36 mouse cellular contexts compared by ENCODE assay signal in genomic region chr7:15894251-15894650, GRCm38 (mm10). TPM values are rescaled to one million over a fixed set of nuclear protein-coding genes. Genes with fewer than 3 reads are reported as not detected.
"Had no signal": no experiment of that assay in that cellular context is flagged by ENCODE, and none has a peak within 500 bp of the region (broad histone marks: within the 10 kb centered on the region; RNA-seq: fewer than 3 reads in every experiment).

No protein-coding gene starts in this region.

- H3K4me3 ChIP-seq: heart, embryonic 13.5 days; heart, embryonic 15.5 days; hindbrain, embryonic 13.5 days; hindbrain, embryonic 15.5 days; kidney, embryonic 15.5 days; limb, embryonic 13.5 days; limb, embryonic 15.5 days; liver, embryonic 12.5 days had no signal

- DNase-seq: gastrocnemius, postnatal 14 days; gastrocnemius, postnatal 36 days; heart, adult 18-20 months; heart, postnatal 14 days; heart, postnatal 36 days; kidney, adult 11 months; kidney, adult 2 months; kidney, adult 9 months; kidney, postnatal 14 days; kidney, postnatal 36 days; layer of hippocampus, adult 9-11 months; layer of hippocampus, postnatal 36 days; left cerebral cortex, postnatal 4 days had no signal

- H3K9me3 ChIP-seq: heart, embryonic 13.5 days; heart, embryonic 15.5 days; hindbrain, embryonic 13.5 days; hindbrain, embryonic 15.5 days; kidney, embryonic 15.5 days; limb, embryonic 13.5 days; limb, embryonic 15.5 days; liver, embryonic 12.5 days had no signal

- H3K36me3 ChIP-seq: heart, embryonic 13.5 days; heart, embryonic 15.5 days; hindbrain, embryonic 13.5 days; hindbrain, embryonic 15.5 days; kidney, embryonic 15.5 days; limb, embryonic 13.5 days; limb, embryonic 15.5 days; liver, embryonic 12.5 days had no signal

- H3K4me1 ChIP-seq: heart, embryonic 13.5 days; heart, embryonic 15.5 days; hindbrain, embryonic 13.5 days; hindbrain, embryonic 15.5 days; kidney, embryonic 15.5 days; limb, embryonic 13.5 days; limb, embryonic 15.5 days; liver, embryonic 12.5 days had no signal

- H3K9ac ChIP-seq: heart, embryonic 13.5 days; heart, embryonic 15.5 days; hindbrain, embryonic 13.5 days; hindbrain, embryonic 15.5 days; kidney, embryonic 15.5 days; limb, embryonic 13.5 days; limb, embryonic 15.5 days; liver, embryonic 12.5 days; liver, embryonic 14.5 days had no signal

- H3K27ac ChIP-seq: heart, embryonic 13.5 days; heart, embryonic 15.5 days; hindbrain, embryonic 13.5 days; hindbrain, embryonic 15.5 days; hindbrain, postnatal 0 days; kidney, embryonic 15.5 days; kidney, postnatal 0 days; limb, embryonic 13.5 days; limb, embryonic 15.5 days; liver, embryonic 12.5 days; liver, embryonic 14.5 days had no signal

RNA-seq across cellular contexts. Expression of gene Crxos, which starts 11.8 kb away (rescaled TPM):
- total RNA-seq: gastrocnemius, adult 18-20 months; gastrocnemius, adult 8-10 months; gastrocnemius, postnatal 14 days; gastrocnemius, postnatal 36 days; heart, adult 18-20 months; heart, adult 8-10 months; heart, postnatal 14 days; heart, postnatal 36 days; hematopoietic stem cell, adult 5-6 weeks; hindbrain, postnatal 0 days; layer of hippocampus, adult 18-20 months; left cerebral cortex, postnatal 25 days; left cerebral cortex, postnatal 4 days; liver, adult 2 months had no signal

RNA-seq across cellular contexts. Expression of gene Crx, which starts 14.5 kb away (rescaled TPM):
- total RNA-seq: gastrocnemius, adult 18-20 months; gastrocnemius, adult 8-10 months; gastrocnemius, postnatal 14 days; gastrocnemius, postnatal 36 days; heart, adult 18-20 months; heart, adult 8-10 months; heart, postnatal 14 days; heart, postnatal 36 days; hematopoietic stem cell, adult 5-6 weeks; hindbrain, postnatal 0 days; layer of hippocampus, adult 18-20 months; layer of hippocampus, adult 8-10 months; layer of hippocampus, postnatal 14 days; layer of hippocampus, postnatal 36 days; left cerebral cortex, adult 18-20 months; left cerebral cortex, adult 8-10 months; left cerebral cortex, postnatal 10 days; left cerebral cortex, postnatal 25 days; left cerebral cortex, postnatal 4 days; liver, adult 2 months had no signal

RNA-seq across cellular contexts. Expression of gene Obox6, which starts 54.8 kb away (rescaled TPM):
- total RNA-seq: gastrocnemius, adult 18-20 months; gastrocnemius, adult 8-10 months; gastrocnemius, postnatal 14 days; gastrocnemius, postnatal 36 days; heart, adult 18-20 months; heart, adult 8-10 months; heart, postnatal 14 days; heart, postnatal 36 days; hematopoietic stem cell, adult 5-6 weeks; hindbrain, postnatal 0 days; layer of hippocampus, adult 18-20 months; layer of hippocampus, adult 8-10 months; layer of hippocampus, postnatal 14 days; layer of hippocampus, postnatal 36 days; left cerebral cortex, adult 18-20 months; left cerebral cortex, adult 8-10 months; left cerebral cortex, postnatal 10 days; left cerebral cortex, postnatal 25 days; left cerebral cortex, postnatal 4 days; liver, adult 2 months had no signal
